Mouse (Mus musculus) liver, embryonic 14.5 days (tissue): Measurements from ENCODE around the gene Akap13.

Source experiments
- CTCF ChIP-seq: IDR thresholded peaks from 2 replicates; pipeline ENCODE4 v1.5.1; 2016; ENCODE audit warnings: antibody characterized with exemption, low read depth, control low read depth
- EP300 ChIP-seq: IDR thresholded peaks from 2 replicates; pipeline ENCODE4 v1.6.1; 2016; ENCODE audit warnings: antibody characterized with exemption, low read depth

DNA sequence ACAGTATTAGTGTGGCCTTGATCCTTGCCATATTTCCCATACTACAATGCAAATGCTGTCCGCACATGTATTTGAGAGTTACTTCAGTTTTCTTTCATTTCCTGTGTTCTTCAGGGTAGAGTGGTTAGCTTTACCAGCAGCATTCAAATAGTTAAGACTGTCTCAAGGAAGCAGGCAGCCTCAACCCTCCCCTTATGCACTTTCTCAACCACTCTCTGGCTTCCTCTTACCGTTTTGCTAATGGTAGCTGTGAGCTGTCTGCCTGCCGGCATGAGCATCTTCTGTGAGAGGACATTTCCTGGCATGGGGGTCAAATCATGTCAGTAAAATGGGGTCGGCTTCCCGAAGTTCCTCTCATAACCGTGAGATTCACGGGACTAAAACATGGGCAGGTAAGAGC is 246.4 kb downstream of the Akap13 start:
- no peak for TF ChIP-seq CTCF
- TF ChIP-seq EP300: no peak
